Mouse (Mus musculus): Measurements from ENCODE around the gene Tnk2. TPM values are rescaled to one million over a fixed set of nuclear protein-coding genes. Genes with fewer than 3 reads are reported as not detected.

Gene Tnk2
- total RNA-seq, 2 experiments from 2014 or later: 45.1 to 85.2 TPM

- DNase-seq: no peak
Measured at GRCm38 (mm10) chr16:32712202-32712601, 68.5 kb downstream of the Tnk2 start.

DNA sequence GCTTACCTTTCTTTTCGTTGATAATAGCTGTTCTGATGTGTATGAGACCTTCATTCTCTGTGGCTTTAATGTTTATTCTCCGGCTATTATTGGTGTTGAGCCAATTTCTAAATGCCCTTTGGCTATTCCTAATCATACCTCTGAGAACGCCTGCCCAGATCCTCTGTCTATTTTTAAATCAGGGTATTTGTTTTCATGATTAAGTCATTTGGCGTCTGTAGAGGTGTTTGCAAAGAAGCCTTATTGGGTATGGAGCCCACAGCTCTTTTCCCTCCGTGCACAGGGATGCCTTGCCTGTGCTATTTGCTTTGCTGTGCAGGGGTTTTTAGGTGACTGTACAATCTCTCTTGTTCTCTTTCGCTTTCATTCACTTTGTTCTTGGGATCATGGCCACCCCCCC lies 69.9 kb downstream of the Tnk2 start:
- DNase-seq: no peak

DNA sequence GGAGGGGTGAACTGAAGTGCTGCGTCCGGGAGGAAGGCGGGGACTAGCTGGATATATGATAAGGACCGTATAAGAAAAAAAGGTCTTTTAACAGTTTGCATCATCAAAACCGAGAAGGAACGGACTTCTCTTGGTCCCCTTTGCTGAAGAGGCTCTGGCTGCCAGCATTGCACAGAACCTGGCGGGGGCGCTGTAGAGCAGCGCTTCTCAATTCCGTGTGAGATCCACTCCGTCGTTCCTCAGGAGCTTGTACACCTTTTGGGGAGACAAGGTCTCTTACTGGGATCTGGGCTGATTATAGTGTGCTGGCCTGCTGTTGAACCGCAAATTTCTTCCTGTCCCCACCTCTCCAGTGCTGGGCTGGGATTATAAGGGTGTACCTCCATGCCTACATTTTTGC lies 71.7 kb downstream of the Tnk2 start:
- peak; percentile 46 for DNase-seq

- no peak for DNase-seq
Measured at GRCm38 (mm10) chr16:32723163-32723562, 79.5 kb downstream of the Tnk2 start.

- DNase-seq: no peak
Measured at GRCm38 (mm10) chr16:32723767-32724166, 80.1 kb downstream of the Tnk2 start.

DNA sequence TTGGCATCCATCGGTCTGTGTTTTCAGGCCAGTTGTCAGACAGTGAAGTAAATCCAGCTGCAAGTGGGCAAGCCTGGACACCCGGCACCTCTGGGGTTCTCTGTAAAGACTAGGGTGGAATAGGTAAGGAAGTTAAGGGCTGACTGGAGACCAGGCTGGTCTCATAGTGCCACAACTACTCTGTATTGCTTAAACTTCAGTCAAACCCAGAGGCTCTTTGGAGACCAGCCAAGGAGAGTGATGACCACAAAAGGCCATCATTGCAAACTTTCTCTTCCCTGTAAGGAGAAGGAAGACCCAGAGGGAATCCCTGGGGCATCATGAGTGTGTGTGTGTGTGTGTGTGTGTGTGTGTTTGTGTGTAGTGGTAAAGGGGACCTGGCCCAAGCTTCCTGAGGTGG lies 80.6 kb downstream of the Tnk2 start:
- peak; percentile 23 for DNase-seq

DNA sequence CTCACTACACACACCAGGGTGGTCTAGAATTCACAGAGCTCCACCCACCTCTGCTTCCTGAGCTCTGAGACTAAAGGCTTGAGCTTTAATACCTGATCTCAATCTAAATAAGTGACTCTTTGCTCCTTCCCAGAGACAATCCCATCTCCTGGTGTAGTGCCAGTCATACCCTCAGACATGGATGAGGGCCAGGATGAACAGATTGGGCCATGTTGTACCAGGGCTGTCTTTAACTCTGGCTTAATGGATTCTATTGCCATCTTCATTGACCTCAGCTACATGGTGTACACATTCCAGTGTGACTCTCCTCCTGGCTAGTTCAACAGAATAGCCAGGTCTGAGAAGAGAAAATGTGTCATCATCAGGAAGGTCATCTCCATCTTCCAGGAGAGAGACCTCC lies 82.8 kb downstream of the Tnk2 start:
- DNase-seq: no peak

DNA sequence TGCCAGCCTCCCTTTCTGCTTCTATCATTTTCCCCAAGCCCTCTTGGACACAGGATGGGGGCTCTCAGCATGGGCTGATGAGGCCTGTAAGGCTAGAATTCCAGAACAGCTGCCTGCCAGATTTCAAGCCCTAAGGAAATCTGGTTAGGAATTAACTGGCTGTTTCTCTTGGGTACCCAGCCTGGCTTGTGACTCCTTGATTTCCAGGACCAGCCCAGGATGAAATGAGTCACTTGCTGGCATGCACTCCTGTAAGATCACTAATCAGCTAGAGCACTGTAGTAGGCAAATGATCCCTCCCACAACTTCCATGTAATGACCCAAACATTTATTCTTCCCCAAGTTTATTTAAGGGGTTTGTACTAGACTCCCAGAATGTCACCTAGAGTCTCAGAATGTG lies 84.6 kb downstream of the Tnk2 start:
- DNase-seq: no peak

DNA sequence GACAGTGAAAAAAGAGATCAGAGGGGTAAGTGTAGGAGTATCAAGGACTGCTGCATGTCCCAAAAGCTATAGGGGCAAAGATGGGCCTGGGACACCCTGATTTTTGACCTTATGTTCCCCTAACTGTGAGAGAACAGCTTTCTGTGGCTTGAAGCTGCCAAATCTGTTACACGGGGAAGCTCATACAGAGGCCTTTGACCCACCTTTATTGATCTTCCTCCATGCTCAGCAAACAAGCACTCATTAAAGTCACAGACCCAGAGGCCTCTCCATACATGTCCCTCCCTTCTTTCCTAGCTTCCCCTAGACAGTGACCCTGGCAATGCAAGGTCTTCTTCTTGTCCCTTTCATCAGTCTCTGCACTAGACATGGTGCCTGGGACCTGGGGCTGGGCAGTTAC lies 85.1 kb downstream of the Tnk2 start:
- no peak for DNase-seq

Other genes with a start within 250 kb of the Tnk2 start
- under 1 TPM in 1 of 2 experiments, not detected in 1; 0.42 TPM for gene Tm4sf19, start 243.4 kb upstream of the Tnk2 start, total RNA-seq (2021)
- 1 to 10 TPM; 5.8 to 6.0 TPM for gene Tctex1d2, start 224.2 kb upstream of the Tnk2 start, total RNA-seq (2021)
- 10 to 100 TPM; 73.1 to 78.1 TPM for gene Pcyt1a, start 213.0 kb upstream of the Tnk2 start, total RNA-seq (2021)
- gene Slc51a, start 156.0 kb upstream of the Tnk2 start, total RNA-seq (2021): not detected
- not detected for gene Zdhhc19, start 147.6 kb upstream of the Tnk2 start, total RNA-seq (2021)
- gene Tfrc, start 35.0 kb upstream of the Tnk2 start, total RNA-seq (2021): 100 to 1,000 TPM; 138 to 212 TPM
- under 1 TPM; 0.12 to 0.27 TPM for gene Muc4, start 92.0 kb downstream of the Tnk2 start, total RNA-seq (2021)
- gene Muc20, start 153.6 kb downstream of the Tnk2 start, total RNA-seq (2021): under 1 TPM; 0.21 to 0.33 TPM
- gene Smbd1, start 166.6 kb downstream of the Tnk2 start, total RNA-seq (2021): not detected
- 100 to 1,000 TPM; 105 to 114 TPM for gene Fyttd1, start 233.6 kb downstream of the Tnk2 start, total RNA-seq (2021)
- 10 to 100 TPM; 24.1 to 35.3 TPM for gene Rubcn, start 233.9 kb downstream of the Tnk2 start, total RNA-seq (2021)